Mouse (Mus musculus): ENCODE measurements around the gene Mad1l1.

The Mad1l1 gene

GRCm38 (mm10) chr5:140043002-140043401 lies 278.4 kb downstream of the Mad1l1 start:
- no peak for DNase-seq (ENCODE audit: low spot score)

GRCm38 (mm10) chr5:140042002-140042611 lies 279.2 kb downstream of the Mad1l1 start:
- DNase-seq (ENCODE audit: low spot score) = peak; percentile 18

- DNase-seq (ENCODE audit: low spot score) = no peak
These were observed 280.3 kb downstream of the Mad1l1 start for GRCm38 (mm10) chr5:140041055-140041454.

- no peak for DNase-seq (ENCODE audit: low spot score)
These were observed 283.6 kb downstream of the Mad1l1 start for GRCm38 (mm10) chr5:140037587-140038233.

GRCm38 (mm10) chr5:140035641-140036040 lies 285.7 kb downstream of the Mad1l1 start:
- no peak for DNase-seq (ENCODE audit: low spot score)

GRCm38 (mm10) chr5:140035025-140035330 lies 286.4 kb downstream of the Mad1l1 start:
- DNase-seq (ENCODE audit: low spot score) = peak; percentile 62

- no peak for DNase-seq (ENCODE audit: low spot score)
These were observed 286.9 kb downstream of the Mad1l1 start for GRCm38 (mm10) chr5:140034300-140035024.

GRCm38 (mm10) chr5:140026366-140026765 lies 295.0 kb downstream of the Mad1l1 start:
- DNase-seq (ENCODE audit: low spot score) = no peak

GRCm38 (mm10) chr5:140025301-140025700 lies 296.1 kb downstream of the Mad1l1 start:
- DNase-seq (ENCODE audit: low spot score) = no peak

GRCm38 (mm10) chr5:140023941-140024500 lies 297.3 kb downstream of the Mad1l1 start:
- no peak for DNase-seq (ENCODE audit: low spot score)

GRCm38 (mm10) chr5:140022861-140023260 lies 298.5 kb downstream of the Mad1l1 start:
- DNase-seq (ENCODE audit: low spot score) = no peak

- no peak for DNase-seq (ENCODE audit: low spot score)
These were observed 299.6 kb downstream of the Mad1l1 start for GRCm38 (mm10) chr5:140021755-140022154.

GRCm38 (mm10) chr5:140019616-140020015 lies 301.7 kb downstream of the Mad1l1 start:
- DNase-seq (ENCODE audit: low spot score) = no peak

- no peak for DNase-seq (ENCODE audit: low spot score)
These were observed 302.6 kb downstream of the Mad1l1 start for GRCm38 (mm10) chr5:140018780-140019179.

GRCm38 (mm10) chr5:140016896-140017295 lies 304.5 kb downstream of the Mad1l1 start:
- DNase-seq (ENCODE audit: low spot score) = no peak

- no peak for DNase-seq (ENCODE audit: low spot score)
These were observed 307.7 kb downstream of the Mad1l1 start for GRCm38 (mm10) chr5:140013652-140014051.

GRCm38 (mm10) chr5:140012286-140012967 lies 308.9 kb downstream of the Mad1l1 start:
- no peak for DNase-seq (ENCODE audit: low spot score)

- DNase-seq (ENCODE audit: low spot score) = no peak
These were observed 310.9 kb downstream of the Mad1l1 start for GRCm38 (mm10) chr5:140010405-140010804.

- no peak for DNase-seq (ENCODE audit: low spot score)
These were observed 312.2 kb downstream of the Mad1l1 start for GRCm38 (mm10) chr5:140009083-140009655.

- no peak for DNase-seq (ENCODE audit: low spot score)
These were observed 312.9 kb downstream of the Mad1l1 start for GRCm38 (mm10) chr5:140008523-140008806.

- peak; percentile 49 for DNase-seq (ENCODE audit: low spot score)
These were observed 313.5 kb downstream of the Mad1l1 start for GRCm38 (mm10) chr5:140007656-140008522.

All from retina, embryonic 14.5 days (tissue).